Mouse (Mus musculus): Measurements from ENCODE around the gene Rdh16f1. TPM values are rescaled to one million over a fixed set of nuclear protein-coding genes. Genes with fewer than 3 reads are reported as not detected.
A peak's percentile ranks its signal among the peaks of the same experiment; 100 is the strongest.

The Rdh16f1 gene
- polyA plus RNA-seq (2016; fragmentation: Nextera tagmentation; extraction: Ambion mirVana) = not detected in 2 replicates

GRCm38 (mm10) chr10:127759181-127760110, at the start of gene Rdh16f1, which contains the start of gene Rdh1:
Gene Rdh16f1 (plus strand): TSS chr10:127759787.
Gene Rdh1 (plus strand): TSS chr10:127759721.
- no peak for DNase-seq (ENCODE audit: low spot score)
- Histone ChIP-seq H3K36me3 (no peaks in the 10 kb centered on the region), H3K4me3 (no peak within 1 kb of the TSS), H3K27me3 (ENCODE audit: low read depth, poor library complexity, severe bottlenecking) (no peaks in the 10 kb centered on the region), H3K27ac (no peak within 1 kb of the TSS), H3K4me1 (0 out of 2 replicates have a peak, but pooled peaks cover 5% of the 10 kb centered on the region), H3K9me3 (replicated peaks) (no peaks in the 10 kb centered on the region)
- 66% methylated on average over 9 of the region's 9 CpGs for WGBS

GRCm38 (mm10) chr10:127710331-127710730, 49.3 kb upstream of the Rdh16f1 start:
- Histone ChIP-seq H3K27me3 (ENCODE audit: low read depth, poor library complexity, severe bottlenecking) (no peaks in the 10 kb centered on the region), H3K36me3 (no peaks in the 10 kb centered on the region), H3K4me1 (peaks cover 11% of the 10 kb centered on the region), H3K27ac (no peak overlapping the region), H3K4me3 (no peak overlapping the region), H3K9me3 (replicated peaks) (no peaks in the 10 kb centered on the region)
- 81% methylated on average over 13 of the region's 13 CpGs for WGBS
- no peak for DNase-seq (ENCODE audit: low spot score)

- 68% methylated on average over 6 of the region's 6 CpGs for WGBS
- H3K4me1 ChIP-seq = peaks cover 14% of the 10 kb centered on the region
- H3K36me3 ChIP-seq = no peaks in the 10 kb centered on the region
- H3K9me3 ChIP-seq (replicated peaks) = no peaks in the 10 kb centered on the region
- no peaks in the 10 kb centered on the region for H3K27me3 ChIP-seq (ENCODE audit: low read depth, poor library complexity, severe bottlenecking)
- H3K27ac ChIP-seq = no peak overlapping the region
- H3K4me3 ChIP-seq = no peak overlapping the region
- no peak for DNase-seq (ENCODE audit: low spot score)
These were observed 46.9 kb upstream of the Rdh16f1 start for GRCm38 (mm10) chr10:127712736-127713135.

GRCm38 (mm10) chr10:127721671-127722418, 37.7 kb upstream of the Rdh16f1 start:
- Histone ChIP-seq H3K4me3 (peak overlapping the region; percentile 32), H3K36me3 (no peaks in the 10 kb centered on the region), H3K4me1 (peaks cover 37% of the 10 kb centered on the region), H3K27ac (peak overlapping the region; percentile 62), H3K27me3 (ENCODE audit: low read depth, poor library complexity, severe bottlenecking) (peaks cover 45% of the 10 kb centered on the region), H3K9me3 (replicated peaks) (no peaks in the 10 kb centered on the region)
- peak; percentile 37 for DNase-seq (ENCODE audit: low spot score)
- 10% methylated on average over 20 of the region's 20 CpGs for whole genome bisulfite sequencing

GRCm38 (mm10) chr10:127724178-127724577, 35.4 kb upstream of the Rdh16f1 start, which contains the start of gene Tac2:
Gene Tac2 (plus strand): TSS chr10:127724478.
- DNase-seq (ENCODE audit: low spot score) = no peak
- Histone ChIP-seq H3K9me3 (replicated peaks) (no peaks in the 10 kb centered on the region), H3K4me3 (no peak within 1 kb of the TSS), H3K4me1 (peaks cover 27% of the 10 kb centered on the region), H3K27ac (no peak within 1 kb of the TSS), H3K36me3 (no peaks in the 10 kb centered on the region), H3K27me3 (ENCODE audit: low read depth, poor library complexity, severe bottlenecking) (peaks cover 61% of the 10 kb centered on the region)
- 86% methylated on average over 3 of the region's 3 CpGs for WGBS

GRCm38 (mm10) chr10:127725136-127725535, 34.5 kb upstream of the Rdh16f1 start:
- no peak for DNase-seq (ENCODE audit: low spot score)
- Histone ChIP-seq H3K4me1 (peaks cover 27% of the 10 kb centered on the region), H3K9me3 (replicated peaks) (no peaks in the 10 kb centered on the region), H3K36me3 (no peaks in the 10 kb centered on the region), H3K27ac (no peak overlapping the region), H3K4me3 (no peak overlapping the region), H3K27me3 (ENCODE audit: low read depth, poor library complexity, severe bottlenecking) (peaks cover 59% of the 10 kb centered on the region)
- WGBS = 94% methylated on average over 4 of the region's 4 CpGs

GRCm38 (mm10) chr10:127728437-127728836, 31.1 kb upstream of the Rdh16f1 start:
- Histone ChIP-seq H3K9me3 (replicated peaks) (no peaks in the 10 kb centered on the region), H3K27ac (no peak overlapping the region), H3K4me3 (no peak overlapping the region), H3K4me1 (peaks cover 14% of the 10 kb centered on the region; the same call in 1 of the 2 replicates), H3K27me3 (ENCODE audit: low read depth, poor library complexity, severe bottlenecking) (peaks cover 31% of the 10 kb centered on the region), H3K36me3 (no peaks in the 10 kb centered on the region)
- 84% methylated on average over 8 of the region's 8 CpGs for WGBS
- DNase-seq (ENCODE audit: low spot score) = no peak

GRCm38 (mm10) chr10:127730285-127730932, 29.2 kb upstream of the Rdh16f1 start:
- no peak for DNase-seq (ENCODE audit: low spot score)
- H3K36me3 ChIP-seq = no peaks in the 10 kb centered on the region
- H3K27ac ChIP-seq = no peak overlapping the region
- 77% methylated on average over 11 of the region's 11 CpGs for WGBS
- no peaks in the 10 kb centered on the region for H3K9me3 ChIP-seq (replicated peaks)
- peaks cover 6% of the 10 kb centered on the region; the same call in 1 of the 2 replicates for H3K4me1 ChIP-seq
- peaks cover 31% of the 10 kb centered on the region for H3K27me3 ChIP-seq (ENCODE audit: low read depth, poor library complexity, severe bottlenecking)
- no peak overlapping the region for H3K4me3 ChIP-seq

- DNase-seq (ENCODE audit: low spot score) = no peak
- no peaks in the 10 kb centered on the region for H3K9me3 ChIP-seq (replicated peaks)
- peaks cover 6% of the 10 kb centered on the region; the same call in 1 of the 2 replicates for H3K4me1 ChIP-seq
- no peaks in the 10 kb centered on the region for H3K36me3 ChIP-seq
- no peak overlapping the region for H3K27ac ChIP-seq
- peaks cover 26% of the 10 kb centered on the region for H3K27me3 ChIP-seq (ENCODE audit: low read depth, poor library complexity, severe bottlenecking)
- H3K4me3 ChIP-seq = no peak overlapping the region
- 48% methylated on average over 9 of the region's 9 CpGs for WGBS
These were observed 28.7 kb upstream of the Rdh16f1 start for GRCm38 (mm10) chr10:127730933-127731310.

- Histone ChIP-seq H3K4me1 (peaks cover 6% of the 10 kb centered on the region; the same call in 1 of the 2 replicates), H3K27me3 (ENCODE audit: low read depth, poor library complexity, severe bottlenecking) (peaks cover 26% of the 10 kb centered on the region), H3K4me3 (no peak overlapping the region), H3K27ac (no peak overlapping the region), H3K9me3 (replicated peaks) (no peaks in the 10 kb centered on the region), H3K36me3 (no peaks in the 10 kb centered on the region)
- DNase-seq (ENCODE audit: low spot score) = no peak
- 38% methylated on average over 5 of the region's 5 CpGs for WGBS
These were observed 28.2 kb upstream of the Rdh16f1 start for GRCm38 (mm10) chr10:127731397-127731796.

- Histone ChIP-seq H3K27ac (no peak overlapping the region), H3K9me3 (replicated peaks) (no peaks in the 10 kb centered on the region), H3K27me3 (ENCODE audit: low read depth, poor library complexity, severe bottlenecking) (peaks cover 8% of the 10 kb centered on the region; the same call in 1 of the 2 replicates), H3K4me3 (no peak overlapping the region), H3K4me1 (peaks cover 17% of the 10 kb centered on the region; the same call in 1 of the 2 replicates), H3K36me3 (no peaks in the 10 kb centered on the region)
- WGBS = 62% methylated on average over 5 of the region's 5 CpGs
- no peak for DNase-seq (ENCODE audit: low spot score)
These were observed 25.2 kb upstream of the Rdh16f1 start for GRCm38 (mm10) chr10:127734434-127734833.

GRCm38 (mm10) chr10:127736266-127736665, 23.3 kb upstream of the Rdh16f1 start:
- 77% methylated on average over 2 of the region's 2 CpGs for WGBS
- Histone ChIP-seq H3K27me3 (ENCODE audit: low read depth, poor library complexity, severe bottlenecking) (no peaks in the 10 kb centered on the region), H3K36me3 (peaks cover 3% of the 10 kb centered on the region), H3K4me3 (no peak overlapping the region), H3K9me3 (replicated peaks) (no peaks in the 10 kb centered on the region), H3K27ac (no peak overlapping the region), H3K4me1 (peaks cover 21% of the 10 kb centered on the region)
- DNase-seq (ENCODE audit: low spot score) = no peak
